Mouse (Mus musculus) A20 (cell line): ENCODE data around the gene Adamtsl3.

Experiments used
- DNase-seq: peaks from one replicate; pipeline ENCODE4 v3.0.0-alpha.2; 2011; ENCODE audit warnings: low read depth, low spot score

Gene Adamtsl3

DNA sequence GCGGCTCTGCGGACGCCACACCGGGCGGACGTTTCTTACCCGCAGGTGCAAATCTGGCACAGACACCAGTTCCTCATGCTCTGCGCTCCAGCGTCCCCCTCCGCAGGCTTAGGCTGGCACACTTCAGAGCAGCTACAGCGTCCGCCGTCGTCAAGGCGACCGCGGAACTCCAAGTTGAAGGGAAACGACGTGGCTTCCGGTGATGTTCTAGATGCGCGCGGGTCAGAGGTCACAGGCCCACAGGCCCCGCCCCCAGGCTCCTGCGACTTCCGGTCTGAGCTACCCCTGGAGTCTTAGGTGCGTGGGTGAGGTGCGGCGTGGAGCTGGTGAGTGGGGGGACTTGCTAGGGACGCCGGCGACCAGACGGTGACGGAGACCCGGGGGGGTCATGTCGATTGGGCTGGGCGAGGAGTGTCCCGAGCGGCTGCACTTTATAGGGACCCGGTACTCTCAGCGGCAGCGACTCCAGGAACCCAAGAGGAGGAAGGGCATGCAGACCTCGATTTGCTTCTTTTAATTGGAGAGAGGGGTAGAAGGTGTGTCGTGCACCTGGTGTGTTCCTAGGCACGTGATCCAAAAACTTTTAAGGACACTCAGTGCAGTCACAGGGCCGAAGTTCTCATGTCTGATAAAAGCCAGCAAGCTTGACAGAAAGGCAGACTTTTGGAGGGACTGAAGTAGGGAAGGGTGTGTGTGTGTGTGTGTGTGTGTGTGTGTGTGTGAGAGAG lies 313.0 kb downstream of the Adamtsl3 start, which contains the start of the genes Saxo2 and Efl1:
Gene Saxo2 (minus strand): TSS at position 176 of the 728 bp plus-strand sequence.
Gene Efl1 (plus strand): TSS at position 262 of the 728 bp plus-strand sequence.
- peak; percentile 98 for DNase-seq

DNA sequence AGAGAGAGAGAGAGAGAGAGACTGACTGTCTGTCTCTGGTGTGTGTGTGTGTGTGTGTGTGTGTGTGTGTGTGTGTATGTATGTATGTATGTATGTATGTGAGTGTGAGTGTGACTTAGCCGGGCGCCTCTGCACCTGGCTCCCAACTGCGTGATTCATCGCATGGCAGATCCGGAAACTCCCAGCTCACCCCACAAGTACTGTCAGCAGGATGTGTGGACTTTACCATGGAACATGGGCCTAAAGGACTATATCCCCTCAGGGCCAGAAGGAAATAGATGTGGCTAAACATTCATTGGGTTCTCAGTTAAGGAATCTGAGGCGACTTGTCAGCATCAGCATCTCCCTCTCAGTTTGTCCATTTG lies 313.6 kb downstream of the Adamtsl3 start:
- DNase-seq = peak; percentile 59
